Mouse (Mus musculus) CH12.LX (cell line): ENCODE measurements around the gene Gpr137b.
"Not testable (repeated sequence)": the region's sequence is repeated elsewhere in the genome, so short reads cannot be mapped to it uniquely, and the experiment has no call there.

Source experiments
- CTCF ChIP-seq, 2 experiments: IDR thresholded peaks in 1 of 2; conservative IDR thresholded peaks in 1 of 2; 2 replicates each; pipeline ENCODE4 v1.5.1; 2011 to 2012; ENCODE audit warnings: low read depth in 2 of 2, low read length in 2 of 2, improper control_type of control experiment in 1 of 2, inconsistent platforms in 1 of 2, mild to moderate bottlenecking in 1 of 2, moderate library complexity in 1 of 2
- ELF1 ChIP-seq: IDR thresholded peaks from 2 replicates; pipeline ENCODE4 v1.6.1; 2014; ENCODE audit warnings: low read depth, mild to moderate bottlenecking, inconsistent platforms, low read length, improper control_type of control experiment
- EP300 ChIP-seq: IDR thresholded peaks from 2 replicates; pipeline ENCODE4 v1.6.1; 2011; ENCODE audit warnings: low read length, improper control_type of control experiment
- GABPA ChIP-seq: IDR thresholded peaks from 2 replicates; pipeline ENCODE4 v1.6.1; 2012; ENCODE audit warnings: low read depth, low read length, improper control_type of control experiment, inconsistent platforms; ENCODE audit not compliant: insufficient replicate concordance
- JUN ChIP-seq: IDR thresholded peaks from 2 replicates; pipeline ENCODE4 v1.6.1; 2011; ENCODE audit warnings: low read depth, mild to moderate bottlenecking, low read length, improper control_type of control experiment, moderate library complexity; ENCODE audit not compliant: insufficient read depth
- MAFK ChIP-seq: IDR thresholded peaks from 2 replicates; pipeline ENCODE4 v1.6.1; 2011; ENCODE audit warnings: low read length, improper control_type of control experiment; ENCODE audit not compliant: insufficient replicate concordance
- MAX ChIP-seq: IDR thresholded peaks from 2 replicates; pipeline ENCODE4 v1.6.1; 2011; ENCODE audit warnings: low read length, improper control_type of control experiment
- NELFE ChIP-seq: IDR thresholded peaks from 2 replicates; pipeline ENCODE4 v1.6.1; 2011; ENCODE audit warnings: low read depth, low read length, improper control_type of control experiment
- POLR2A ChIP-seq: IDR thresholded peaks from 2 replicates; pipeline ENCODE4 v1.6.1; 2011; ENCODE audit warnings: low read depth, mild to moderate bottlenecking, improper control_type of control experiment, low read length
- RCOR1 ChIP-seq: conservative IDR thresholded peaks from 2 replicates; pipeline ENCODE4 v1.6.1; 2012; ENCODE audit warnings: low read depth, mild to moderate bottlenecking, inconsistent platforms, low read length, improper control_type of control experiment
- ZKSCAN1 ChIP-seq: IDR thresholded peaks from 2 replicates; pipeline ENCODE4 v1.6.1; 2012; ENCODE audit warnings: low read depth, inconsistent platforms, low read length, improper control_type of control experiment, borderline replicate concordance

GRCm38 (mm10) chr13:13360045-13360444 is 33.8 kb downstream of the Gpr137b start:
- TF ChIP-seq NELFE; MAX; CTCF (conservative IDR thresholded peaks at IDR 0.05 in 1 of 2, IDR thresholded peaks at IDR 0.05 in 1 of 2; ENCODE audit: low read depth in 2 of 2, low read length in 2 of 2); ZKSCAN1; GABPA; EP300; RCOR1; POLR2A; MAFK; ELF1; JUN: not testable (repeated sequence)
